Mouse (Mus musculus): ENCODE measurements around the gene Uqcrfs1. TPM values are rescaled to one million over a fixed set of nuclear protein-coding genes. Genes with fewer than 3 reads are reported as not detected.

The Uqcrfs1 gene
- total RNA-seq, 2 experiments from 2014 or later = 339 to 472 TPM

GRCm38 (mm10) chr13:30507651-30508050 lies 37.5 kb downstream of the Uqcrfs1 start:
- DNase-seq (ENCODE audit: low spot score in 2 of 2) = no peak

- DNase-seq (ENCODE audit: low spot score in 2 of 2) = no peak
Observed at GRCm38 (mm10) chr13:30501860-30502395, 43.2 kb downstream of the Uqcrfs1 start.

Other genes with a start within 250 kb of the Uqcrfs1 start
- 100 to 1,000 TPM; 340 to 534 TPM for gene Agtr1a, start 208.9 kb downstream of the Uqcrfs1 start, total RNA-seq (2021)
- 10 to 100 TPM; 23.7 to 25.4 TPM for gene Dusp22, start 114.6 kb upstream of the Uqcrfs1 start, total RNA-seq (2021)
- gene Irf4, start 203.9 kb upstream of the Uqcrfs1 start, total RNA-seq (2021) = 10 to 100 TPM; 15.9 to 29.0 TPM